Mouse (Mus musculus) gastrocnemius, postnatal 4 days (tissue): ENCODE data around the gene Hsd17b13. TPM values are rescaled to one million over a fixed set of nuclear protein-coding genes. Genes with fewer than 3 reads are reported as not detected.

ENCODE experiments used
- total RNA-seq, 2 experiments: library from RNA; stranded (reverse); gene quantifications; 2 replicates each; pipeline ENCODE4 v1.2.3; 2021

Gene Hsd17b13
- total RNA-seq, 2 experiments from 2014 or later, result 0.88 TPM; not detected in 1

Other genes starting within 250 kb of the Hsd17b13 start
- 10 to 100 TPM; 19.6 to 19.9 TPM for gene Klhl8, start 66.2 kb downstream of the Hsd17b13 start, total RNA-seq
- gene Hsd17b11, start 44.5 kb upstream of the Hsd17b13 start, total RNA-seq, result 10 to 100 TPM; 22.7 to 25.9 TPM
- 10 to 100 TPM; 38.9 to 39.9 TPM for gene Nudt9, start 68.9 kb upstream of the Hsd17b13 start, total RNA-seq
- gene Gm17660, start 100.2 kb upstream of the Hsd17b13 start, total RNA-seq, result not detected
- 100 to 1,000 TPM; 226 to 268 TPM for gene Sparcl1, start 136.3 kb upstream of the Hsd17b13 start, total RNA-seq
- gene Dspp, start 193.3 kb upstream of the Hsd17b13 start, total RNA-seq, result not detected
- 1 to 10 TPM; 2.0 TPM for gene Dmp1, start 225.2 kb upstream of the Hsd17b13 start, total RNA-seq